Mouse (Mus musculus) kidney, adult 2 months (tissue): ENCODE measurements around the gene Anxa9. TPM values are rescaled to one million over a fixed set of nuclear protein-coding genes. Genes with fewer than 3 reads are reported as not detected.

Source experiments
- DNase-seq: peaks from one replicate; pipeline ENCODE4 v3.0.0; 2021
- H3K27ac ChIP-seq: fragments of 200-500 bp; 2 replicates; pipeline ENCODE4 v1.5.1; 2012; ENCODE audit warnings: low read depth, low read length, control low read depth, inconsistent platforms; ENCODE audit not compliant: insufficient read depth
- H3K27me3 ChIP-seq: fragments of 200-500 bp; replicated peaks from 2 replicates; pipeline ENCODE4 v1.6.1; 2012; ENCODE audit warnings: mild to moderate bottlenecking, moderate library complexity, low read length, inconsistent platforms; ENCODE audit not compliant: control insufficient read depth, insufficient read depth
- H3K36me3 ChIP-seq: fragments of 200-500 bp; 2 replicates; pipeline ENCODE4 v1.6.1; 2012; ENCODE audit warnings: mild to moderate bottlenecking, moderate library complexity, low read length, inconsistent platforms; ENCODE audit not compliant: control insufficient read depth, insufficient read depth
- H3K4me1 ChIP-seq: fragments of 200-500 bp; 2 replicates; pipeline ENCODE4 v1.6.1; 2011; ENCODE audit warnings: low read length; ENCODE audit not compliant: control insufficient read depth, insufficient read depth
- H3K4me3 ChIP-seq: fragments of 200-500 bp; 2 replicates; pipeline ENCODE4 v1.5.1; 2011; ENCODE audit warnings: mild to moderate bottlenecking, low read depth, low read length, control low read depth; ENCODE audit not compliant: insufficient read depth
- CTCF ChIP-seq: fragments of 200-500 bp; conservative IDR thresholded peaks from 2 replicates; pipeline ENCODE4 v1.5.1; 2011; ENCODE audit warnings: low read depth, mild to moderate bottlenecking, control low read depth, low read length, moderate library complexity, mixed read lengths; ENCODE audit not compliant: insufficient read depth, insufficient read length
- POLR2A ChIP-seq: fragments of 200-500 bp; IDR thresholded peaks from one replicate; pipeline ENCODE4 v1.6.1; 2011; ENCODE audit warnings: low read depth, low read length, control low read depth
- WGBS: fragments of 180-500 bp; shearing (Covaris S2); methylation state at CpG from one replicate; pipeline ENCODE4 v1.1.7; 2018; 5-methylcytosine and 5-hydroxymethylcytosine counted together
- polyA plus RNA-seq: library from polyadenylated mRNA; depleted of rRNA; stranded (reverse); fragments of >200 nt; gene quantifications from 2 replicates; pipeline ENCODE4 v1.2.3, GENCODE M21; 2012

Anxa9 gene
- polyA plus RNA-seq, 1 experiment = 5.6 TPM

- H3K27me3 ChIP-seq = no peaks in the 10 kb centered on the region
- peaks cover 40% of the 10 kb centered on the region for H3K4me1 ChIP-seq
- peak overlapping the region; percentile 87 for H3K27ac ChIP-seq
- peaks cover 6% of the 10 kb centered on the region; the same call in 1 of the 2 replicates for H3K36me3 ChIP-seq
- no peak for TF ChIP-seq POLR2A
- TF ChIP-seq CTCF = no peak
- WGBS = 7% methylated on average over 1 of the region's 1 CpGs
- peak overlapping the region; percentile 74 for H3K4me3 ChIP-seq
- DNase-seq = no peak
These were observed 22.9 kb downstream of the Anxa9 start for GRCm38 (mm10) chr3:95284062-95284461.

GRCm38 (mm10) chr3:95283589-95283941 lies 23.4 kb downstream of the Anxa9 start:
- TF ChIP-seq POLR2A = no peak
- no peak for TF ChIP-seq CTCF
- peaks cover 40% of the 10 kb centered on the region for H3K4me1 ChIP-seq
- WGBS = under 1% methylated on average over 7 of the region's 7 CpGs
- no peaks in the 10 kb centered on the region for H3K27me3 ChIP-seq
- H3K36me3 ChIP-seq = peaks cover 4% of the 10 kb centered on the region; the same call in 1 of the 2 replicates
- H3K27ac ChIP-seq = peak overlapping the region; percentile 87
- no peak for DNase-seq
- H3K4me3 ChIP-seq = peak overlapping the region; percentile 74

- Histone ChIP-seq H3K4me1 (peaks cover 37% of the 10 kb centered on the region), H3K36me3 (no peaks in the 10 kb centered on the region), H3K27ac (peak overlapping the region; percentile 87), H3K4me3 (peak overlapping the region; percentile 74), H3K27me3 (no peaks in the 10 kb centered on the region)
- WGBS = under 1% methylated on average over 51 of the region's 51 CpGs
- peak; percentile 91 for DNase-seq
- TF ChIP-seq CTCF = peak; percentile 36
- peak; percentile 66 for TF ChIP-seq POLR2A
These were observed 23.9 kb downstream of the Anxa9 start for GRCm38 (mm10) chr3:95282865-95283588.

GRCm38 (mm10) chr3:95282381-95282864 lies 24.6 kb downstream of the Anxa9 start:
- Histone ChIP-seq H3K4me3 (peak overlapping the region; percentile 74), H3K4me1 (peaks cover 34% of the 10 kb centered on the region), H3K36me3 (no peaks in the 10 kb centered on the region), H3K27me3 (no peaks in the 10 kb centered on the region), H3K27ac (peak overlapping the region; percentile 87)
- under 1% methylated on average over 11 of the region's 11 CpGs for WGBS
- DNase-seq = peak; percentile 60
- TF ChIP-seq POLR2A (no peak), CTCF (no peak)

- WGBS = under 1% methylated on average over 53 of the region's 53 CpGs
- TF ChIP-seq CTCF (0 out of 2 replicates have a peak, but pooled peaks have one; percentile 23), POLR2A (no peak)
- Histone ChIP-seq H3K27me3 (no peaks in the 10 kb centered on the region), H3K4me1 (peaks cover 33% of the 10 kb centered on the region), H3K4me3 (peak within 1 kb of the TSS; percentile 74), H3K27ac (peak within 1 kb of the TSS; percentile 93), H3K36me3 (no peaks in the 10 kb centered on the region)
- peak; percentile 99 for DNase-seq
These were observed 25.5 kb downstream of the Anxa9 start, which contains the start of the genes Mindy1 and Prune1 for GRCm38 (mm10) chr3:95281216-95282126. TSS of gene Mindy1 (plus strand) at chr3:95281345. TSS of gene Prune1 (minus strand) at chr3:95282076.

- Histone ChIP-seq H3K4me3 (peak overlapping the region; percentile 67), H3K4me1 (peaks cover 26% of the 10 kb centered on the region), H3K27ac (peak overlapping the region; percentile 93), H3K36me3 (no peaks in the 10 kb centered on the region), H3K27me3 (no peaks in the 10 kb centered on the region)
- WGBS = 12% methylated on average over 8 of the region's 8 CpGs
- TF ChIP-seq POLR2A (no peak), CTCF (no peak)
- peak; percentile 64 for DNase-seq
These were observed 26.2 kb downstream of the Anxa9 start for GRCm38 (mm10) chr3:95280747-95281146.
